Mouse (Mus musculus) embryo, embryonic 11.5 days (tissue): ENCODE measurements around the gene Tekt3.

ENCODE experiments used
- DNase-seq: peaks from one replicate; pipeline ENCODE4 v3.0.0-alpha.2; 2012; ENCODE audit warnings: low read depth, low spot score

Tekt3 gene

DNA sequence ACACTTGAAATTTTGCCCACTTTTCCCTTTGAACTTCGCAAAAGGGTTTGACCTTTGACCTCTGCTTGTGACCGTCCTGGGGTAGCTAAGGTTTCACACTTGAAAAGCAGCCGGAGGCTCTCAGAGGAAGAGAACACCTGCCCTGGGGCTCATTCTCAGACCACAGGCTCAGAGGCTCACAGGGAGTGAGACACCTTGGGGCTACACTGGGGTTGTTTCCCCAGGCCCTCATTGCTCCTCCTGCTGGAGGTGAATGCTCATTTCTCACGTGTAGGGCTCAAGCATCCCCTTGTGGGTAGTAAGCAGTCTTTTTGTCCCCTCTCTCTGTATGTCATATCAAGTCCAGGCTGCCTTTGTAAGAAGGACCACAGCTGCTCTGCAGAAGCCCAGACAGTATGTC, 62.9 kb downstream of the Tekt3 start:
- no peak for DNase-seq

DNA sequence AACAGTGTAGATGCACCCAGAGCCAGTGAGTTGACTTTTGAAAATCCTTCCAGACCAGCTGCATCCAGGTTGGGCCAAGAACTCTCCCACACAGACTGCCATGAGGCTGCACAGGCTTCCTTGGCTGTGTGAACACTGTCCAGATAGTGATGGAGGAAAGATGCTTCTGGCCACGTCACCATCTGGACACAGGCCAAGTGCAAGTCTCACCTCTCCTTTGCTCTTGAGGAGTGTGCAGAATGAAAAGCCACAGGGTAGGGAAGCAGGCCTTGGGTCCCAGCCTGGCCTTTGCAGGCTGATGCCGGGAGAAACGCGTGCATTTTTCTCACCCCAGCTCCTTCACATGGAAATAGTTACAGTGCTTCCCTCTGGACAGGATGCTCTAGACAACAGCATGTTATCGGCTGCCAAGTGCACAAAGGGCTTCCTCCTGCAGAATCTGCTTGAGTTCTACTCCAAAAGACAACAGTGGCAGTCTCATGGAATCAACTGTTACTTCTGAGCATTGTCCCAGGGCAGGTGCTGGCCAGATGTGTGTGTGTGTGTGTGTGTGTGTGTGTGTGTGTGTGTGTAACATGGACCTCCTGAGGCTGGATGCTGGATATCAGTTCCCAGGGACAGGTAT, 64.5 kb downstream of the Tekt3 start:
- no peak for DNase-seq

DNA sequence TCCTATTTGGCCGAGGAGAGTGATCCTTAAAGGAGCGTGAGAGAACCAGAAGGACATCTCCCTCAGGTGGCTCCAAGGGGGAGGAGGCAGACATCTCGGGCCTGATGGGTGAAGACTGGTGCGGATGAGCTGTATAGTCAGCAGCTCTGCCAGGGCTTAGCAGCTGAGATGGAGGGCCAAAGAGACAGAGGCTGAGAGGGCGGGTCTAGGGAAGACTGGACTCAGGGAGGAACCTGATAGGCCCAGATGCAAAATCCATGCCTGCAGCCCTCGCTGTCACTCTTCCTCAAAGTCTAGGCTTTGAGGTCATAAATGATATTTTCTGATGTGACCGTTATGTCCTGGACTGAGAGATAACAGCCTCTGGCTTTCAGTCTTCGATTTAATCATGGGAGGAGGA, 65.5 kb downstream of the Tekt3 start:
- DNase-seq, result no peak

DNA sequence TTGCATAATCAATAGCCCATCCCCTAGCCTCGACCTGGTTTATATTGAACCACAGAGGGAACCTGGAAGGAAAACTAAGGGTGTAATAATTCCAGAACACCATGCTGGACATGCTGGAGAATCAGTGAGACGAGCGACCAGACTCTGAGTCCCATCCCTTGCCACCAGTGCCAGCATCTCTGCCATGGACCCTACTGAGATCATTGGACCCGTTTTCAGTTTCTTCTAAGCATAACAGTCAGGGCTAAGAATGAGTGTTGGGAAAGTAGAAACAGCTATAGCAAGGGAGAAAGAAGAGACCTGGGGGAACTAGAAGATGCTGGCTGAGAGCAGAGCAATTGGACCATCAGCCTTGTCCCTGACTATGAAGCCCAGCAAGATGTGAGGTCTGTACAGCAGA, 66.1 kb downstream of the Tekt3 start:
- no peak for DNase-seq

DNA sequence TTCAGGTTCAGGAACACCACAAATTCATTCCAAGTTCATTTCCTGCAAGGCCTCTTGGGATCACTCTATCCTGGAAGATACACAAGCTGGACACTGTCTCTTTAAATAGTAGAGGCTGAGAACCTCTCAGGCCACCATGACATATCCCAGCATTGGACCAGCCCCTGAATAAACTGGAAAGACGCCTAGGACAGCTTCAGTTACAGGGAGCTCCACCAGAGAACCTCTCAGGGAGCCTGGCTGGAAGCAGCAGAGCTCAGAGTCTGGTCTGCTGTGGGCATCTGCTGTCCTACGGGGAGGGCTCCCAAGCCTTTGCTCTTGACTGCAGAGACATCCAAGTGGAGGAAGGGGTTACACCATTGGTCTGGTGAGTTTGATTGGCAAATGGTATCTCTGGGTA, 67.3 kb downstream of the Tekt3 start, which contains the start of gene Pmp22:
Pmp22 (plus strand) TSS at position 199 of the 400 bp plus-strand sequence.
- no peak for DNase-seq

DNA sequence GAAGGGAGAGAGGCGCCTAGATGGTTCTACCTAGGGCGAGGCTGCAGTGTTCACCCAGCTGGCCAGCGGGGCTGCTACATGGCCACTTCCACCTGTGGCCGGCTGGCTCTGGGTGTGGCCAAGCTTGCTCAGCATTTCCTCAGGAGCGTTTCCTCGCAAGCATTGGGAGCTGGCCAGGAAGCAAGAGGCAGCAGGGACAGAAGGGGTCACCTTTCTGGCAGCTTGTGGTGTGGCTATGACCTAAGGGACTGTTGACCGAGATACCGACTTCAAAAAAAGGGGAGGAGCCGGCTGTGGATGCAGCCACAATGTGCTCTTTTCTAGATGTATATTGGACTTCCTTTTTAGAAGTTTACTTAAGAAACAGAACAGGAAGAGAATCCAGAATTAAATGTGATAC, 67.9 kb downstream of the Tekt3 start:
- DNase-seq, result no peak

DNA sequence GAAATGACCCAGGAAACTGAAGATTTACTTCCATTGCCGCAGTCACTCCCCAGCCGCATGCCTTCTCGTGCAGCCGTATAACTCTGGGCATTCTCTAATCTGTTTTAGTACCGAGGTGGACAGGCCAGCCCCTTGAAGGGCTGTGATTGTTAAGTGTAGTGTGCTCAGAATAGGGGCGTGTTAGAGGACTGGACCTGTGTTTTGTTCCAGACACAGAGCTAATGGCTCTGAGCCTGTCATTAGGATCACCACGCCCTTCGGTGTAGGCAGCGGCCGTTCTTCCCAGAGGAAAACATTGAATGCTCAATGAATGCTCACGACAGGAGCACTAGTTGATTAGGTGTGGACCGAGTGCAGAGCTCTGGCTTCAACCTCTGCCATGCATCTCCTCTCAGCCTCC, 68.4 kb downstream of the Tekt3 start:
- no peak for DNase-seq

DNA sequence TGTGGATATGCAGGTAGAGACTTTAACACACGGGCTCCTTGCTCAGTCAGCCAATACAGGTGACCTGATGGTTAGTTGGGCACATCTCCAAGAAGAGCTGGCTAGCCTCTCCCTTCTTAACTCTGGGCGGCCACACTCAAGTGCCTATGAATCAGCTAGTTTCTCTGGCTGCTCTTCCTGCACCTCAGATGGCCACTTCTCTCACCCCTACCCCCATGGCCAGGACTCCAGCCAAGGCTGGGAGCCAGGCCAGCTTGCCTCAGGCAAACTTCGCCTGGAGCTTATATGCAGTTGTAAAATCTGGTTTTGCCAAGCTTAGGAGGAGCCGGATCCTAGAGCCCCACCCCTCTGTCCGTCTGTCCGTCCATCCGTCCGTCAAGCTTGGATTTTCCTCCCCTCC, 69.0 kb downstream of the Tekt3 start:
- DNase-seq, result no peak

DNA sequence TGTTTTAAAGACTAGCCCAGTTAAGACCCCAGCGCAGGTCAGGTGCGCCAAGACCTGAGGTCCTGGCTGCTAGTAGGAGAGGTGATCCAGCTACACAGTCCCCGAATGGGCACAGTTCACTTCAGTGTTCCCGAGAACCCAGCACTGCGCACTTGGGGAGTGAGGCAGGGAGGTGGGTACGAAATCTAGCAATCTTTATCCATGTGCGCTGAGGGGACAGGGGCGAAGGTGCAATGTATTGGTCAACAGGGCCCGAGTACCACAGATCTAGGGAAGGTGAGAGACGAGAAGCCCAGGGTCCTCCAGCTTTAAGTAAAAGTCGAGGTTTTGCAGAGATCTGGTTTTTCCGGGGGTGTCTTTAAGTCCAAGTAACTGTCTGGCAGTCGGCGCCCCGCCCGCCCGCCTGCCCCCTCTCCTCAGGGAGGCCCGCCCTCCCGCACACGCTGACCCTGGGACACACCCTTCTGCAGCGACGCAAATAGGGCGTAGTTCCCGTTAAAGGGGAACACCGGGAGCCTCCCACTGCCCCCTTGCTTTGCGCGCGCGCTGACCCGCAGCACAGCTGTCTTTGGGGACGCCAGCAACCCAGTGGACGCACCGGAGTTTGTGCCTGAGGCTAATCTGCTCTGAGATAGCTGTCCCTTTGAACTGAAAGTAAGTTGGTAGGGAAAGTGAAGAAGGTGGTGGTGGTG, 69.7 kb downstream of the Tekt3 start:
- no peak for DNase-seq

DNA sequence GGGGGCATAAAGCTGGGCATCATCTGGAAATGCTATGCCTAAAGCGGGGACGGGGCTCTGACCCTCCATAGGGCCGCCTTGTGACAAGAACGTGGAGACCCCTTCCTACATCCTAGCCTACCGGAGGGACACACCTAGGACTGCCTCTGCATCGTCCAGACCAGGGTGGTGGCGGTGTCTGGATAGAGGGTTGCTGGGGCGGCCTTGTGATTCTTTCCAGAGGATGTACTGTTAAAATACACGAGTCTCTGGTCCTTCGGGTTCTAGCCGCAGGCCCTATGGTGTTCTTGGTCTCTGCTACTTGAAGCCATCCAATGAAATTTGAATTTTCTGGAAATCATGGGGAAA, 70.2 kb downstream of the Tekt3 start:
- DNase-seq, result no peak

DNA sequence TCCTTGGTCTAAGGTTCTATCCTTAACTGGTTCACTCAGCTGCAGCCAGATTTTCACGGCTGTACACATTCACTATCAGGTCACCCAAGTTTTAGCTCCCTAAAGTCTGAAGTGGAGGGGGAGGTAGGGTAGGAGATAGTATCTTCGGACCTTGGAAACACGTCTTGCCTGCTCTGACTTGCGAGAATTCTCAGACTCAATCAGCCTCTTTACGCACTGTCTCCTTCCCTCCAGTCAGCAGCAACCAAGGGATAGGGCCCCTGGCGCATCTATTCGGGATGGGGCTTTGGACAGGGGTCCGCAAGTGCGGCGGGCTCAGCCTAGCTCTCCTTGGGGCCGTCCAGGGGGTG, 70.7 kb downstream of the Tekt3 start:
- DNase-seq, result no peak

DNA sequence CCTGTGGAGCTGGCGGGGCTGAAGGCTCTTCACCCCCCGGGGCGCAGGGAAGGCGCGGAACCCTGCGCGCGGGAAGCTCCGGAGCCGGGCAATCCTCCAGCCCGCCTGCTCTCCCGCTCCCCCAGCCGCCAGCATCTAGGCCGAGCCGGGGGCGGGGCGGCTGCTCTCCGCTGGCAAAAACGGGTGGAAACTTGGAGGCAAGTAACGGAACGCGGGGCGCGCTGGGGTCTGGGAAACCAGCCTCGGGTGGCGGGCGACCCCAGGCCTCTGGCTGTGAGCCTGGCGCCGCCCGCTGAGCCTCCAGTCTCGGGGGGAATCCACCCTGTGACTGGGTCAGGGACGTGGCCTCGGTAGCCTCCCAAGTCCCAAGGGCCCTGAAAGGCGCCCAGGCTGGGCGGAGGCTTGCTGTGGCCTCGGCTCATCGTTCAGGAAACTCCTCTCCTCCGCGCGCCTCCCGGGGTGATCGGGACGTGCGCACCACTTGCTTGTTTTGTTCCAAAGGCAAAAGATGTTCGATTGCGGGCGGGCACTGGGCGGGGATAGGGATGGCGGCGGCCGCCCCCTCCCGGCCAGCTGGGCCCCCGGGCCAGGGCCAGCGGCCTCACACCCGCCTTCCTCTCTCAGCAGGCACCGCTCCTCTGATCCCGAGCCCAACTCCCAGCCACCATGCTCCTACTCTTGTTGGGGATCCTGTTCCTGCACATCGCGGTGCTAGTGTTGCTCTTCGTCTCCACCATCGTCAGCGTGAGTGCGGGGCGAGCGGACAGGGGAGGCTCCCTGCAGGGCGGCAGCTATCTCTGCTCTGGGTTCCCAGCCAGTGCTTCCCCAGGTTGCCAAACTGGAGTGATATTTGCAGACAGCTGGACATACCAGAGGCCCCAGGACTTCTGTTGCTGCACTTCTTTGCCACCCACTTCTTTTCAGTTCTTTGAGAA, 71.3 kb downstream of the Tekt3 start:
- DNase-seq, result no peak

DNA sequence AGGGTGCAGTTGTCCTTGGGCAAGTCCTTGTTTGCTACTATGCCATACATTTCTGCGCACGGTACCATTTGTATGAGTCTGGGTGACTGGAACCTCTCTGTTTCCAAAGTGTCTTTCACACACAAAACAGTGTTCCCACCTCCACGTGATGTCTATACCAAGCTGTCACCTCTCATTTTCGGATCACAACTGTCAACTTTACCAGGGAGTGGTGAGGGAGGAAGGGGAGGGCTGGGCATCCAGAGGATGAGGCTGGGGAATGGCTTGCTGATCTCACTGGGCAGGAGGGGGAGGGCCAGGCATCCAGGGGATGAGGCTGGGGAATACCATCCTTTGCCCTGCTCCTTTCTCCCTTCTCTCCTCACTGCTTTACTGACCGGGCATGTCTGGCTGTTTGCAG, 72.6 kb downstream of the Tekt3 start:
- no peak for DNase-seq

DNA sequence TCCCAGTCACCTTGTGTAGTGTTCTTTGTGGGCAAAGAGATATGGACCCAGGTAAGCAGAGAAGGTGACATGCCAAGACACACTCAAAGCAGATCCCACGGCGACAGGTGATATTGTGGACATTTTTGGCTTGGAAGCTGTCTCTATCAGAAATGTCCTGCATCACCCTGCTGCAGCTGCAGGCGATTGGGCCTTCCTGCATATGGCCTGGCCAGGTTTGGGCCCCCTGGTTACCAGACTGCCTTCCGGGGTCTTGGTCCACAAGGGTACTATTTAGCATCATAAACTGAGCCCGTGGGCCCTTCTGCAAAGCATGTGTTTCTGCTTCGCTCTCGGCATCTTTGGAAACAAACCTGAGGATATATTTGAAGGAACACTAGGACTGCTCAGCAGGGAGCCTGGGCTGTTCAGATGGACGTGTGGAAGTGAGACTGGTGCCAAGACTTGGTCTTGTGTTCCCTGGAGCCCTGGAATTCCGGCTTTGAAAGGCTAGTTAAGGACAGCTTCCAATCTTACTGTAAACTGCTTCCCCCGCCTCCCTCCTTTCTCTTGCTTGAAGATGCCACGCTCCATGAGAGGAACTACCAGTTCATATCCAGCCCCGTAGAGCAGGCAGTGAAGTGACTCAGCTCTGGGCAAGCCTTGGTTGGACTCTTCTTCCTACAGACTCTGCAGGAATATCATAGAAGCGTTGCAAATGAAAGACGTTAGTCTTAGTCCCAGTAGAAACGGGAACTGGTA, 73.5 kb downstream of the Tekt3 start:
- no peak for DNase-seq

DNA sequence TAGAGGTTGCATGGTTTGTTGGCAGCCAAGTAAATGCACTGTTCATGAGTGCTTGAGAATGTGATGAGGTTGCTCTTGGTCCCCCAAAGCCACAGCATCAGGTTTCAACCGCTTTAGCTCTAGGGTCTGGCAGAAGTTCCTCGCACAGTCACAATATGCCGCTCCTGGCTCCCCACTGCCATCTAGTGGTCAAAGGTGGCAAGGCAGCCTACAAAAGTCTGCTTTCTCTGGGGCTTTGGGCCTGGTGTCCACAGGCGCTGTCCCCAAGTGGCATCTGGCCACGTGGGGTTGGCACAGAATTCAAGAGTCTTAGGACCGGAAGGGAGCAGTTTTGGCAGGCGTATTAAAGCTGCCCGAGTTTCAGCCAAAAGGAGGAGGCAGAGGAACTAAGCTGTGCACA, 74.2 kb downstream of the Tekt3 start:
- DNase-seq, result peak; percentile 79

DNA sequence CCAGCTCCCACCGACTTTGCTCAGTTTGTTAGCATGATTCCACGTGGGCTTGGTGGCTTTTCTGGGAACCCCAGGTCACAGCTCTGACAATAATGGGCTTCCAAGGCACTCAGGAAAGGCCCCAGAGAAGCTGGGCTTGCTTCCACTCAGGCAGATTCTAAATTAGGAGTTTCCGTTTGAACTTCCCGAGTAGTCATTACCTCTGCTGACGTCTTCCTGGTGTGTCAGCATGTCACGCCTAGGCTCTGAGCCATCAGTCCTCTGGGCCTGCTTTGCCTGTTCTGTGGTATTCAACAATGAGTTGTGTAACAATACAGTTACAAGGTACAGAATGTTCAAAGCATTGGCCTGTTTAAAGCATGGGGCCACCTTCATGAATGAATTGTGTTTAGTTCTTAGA, 74.8 kb downstream of the Tekt3 start:
- no peak for DNase-seq

DNA sequence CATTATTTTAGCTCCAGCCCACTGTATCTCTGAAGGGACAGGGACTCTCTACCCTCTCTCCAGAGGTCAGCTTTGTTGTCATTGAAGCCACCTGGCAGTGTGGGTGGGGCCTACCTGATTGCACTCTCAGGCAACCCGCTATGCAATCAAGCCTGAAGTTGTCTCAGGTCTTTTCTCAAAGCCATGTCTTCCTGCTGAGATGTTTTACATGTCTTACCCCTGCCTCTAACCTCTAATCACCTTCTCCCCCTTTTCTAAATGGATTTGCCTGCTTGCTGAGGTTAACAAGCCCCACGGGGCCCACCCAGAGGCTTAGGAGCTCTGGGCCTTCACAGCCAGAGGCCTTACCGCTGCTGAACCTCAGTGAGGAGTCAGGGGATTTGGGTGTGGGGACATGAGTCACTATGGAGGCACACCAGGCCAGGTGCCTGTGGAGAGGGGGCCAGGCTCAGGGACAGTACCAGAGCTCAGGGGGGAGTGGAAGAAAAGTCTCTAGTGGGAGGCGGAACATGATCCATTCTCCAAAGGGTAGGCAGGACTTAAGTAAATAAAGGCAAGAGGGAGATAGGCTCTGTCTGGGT, 75.5 kb downstream of the Tekt3 start:
- DNase-seq, result no peak

DNA sequence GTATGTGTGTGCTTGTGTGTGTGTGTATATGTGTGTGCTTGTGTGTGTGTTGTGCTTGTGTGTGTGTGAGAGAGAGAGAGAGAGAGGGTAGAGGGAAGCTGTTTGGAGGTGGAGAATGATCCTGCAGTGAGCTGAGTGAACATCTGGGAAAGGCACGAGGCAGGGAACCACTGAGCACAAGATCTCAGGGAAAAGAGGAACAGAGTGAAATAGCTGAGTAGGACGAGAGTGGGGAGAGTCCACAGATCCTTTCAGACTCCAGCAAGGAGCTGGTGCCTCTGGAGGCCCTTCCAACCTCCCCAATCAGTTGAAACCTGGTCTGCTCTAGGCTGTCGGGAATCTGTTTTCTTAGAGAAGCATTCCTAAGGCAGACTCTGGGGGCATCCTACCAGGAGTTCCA, 77.3 kb downstream of the Tekt3 start:
- no peak for DNase-seq

DNA sequence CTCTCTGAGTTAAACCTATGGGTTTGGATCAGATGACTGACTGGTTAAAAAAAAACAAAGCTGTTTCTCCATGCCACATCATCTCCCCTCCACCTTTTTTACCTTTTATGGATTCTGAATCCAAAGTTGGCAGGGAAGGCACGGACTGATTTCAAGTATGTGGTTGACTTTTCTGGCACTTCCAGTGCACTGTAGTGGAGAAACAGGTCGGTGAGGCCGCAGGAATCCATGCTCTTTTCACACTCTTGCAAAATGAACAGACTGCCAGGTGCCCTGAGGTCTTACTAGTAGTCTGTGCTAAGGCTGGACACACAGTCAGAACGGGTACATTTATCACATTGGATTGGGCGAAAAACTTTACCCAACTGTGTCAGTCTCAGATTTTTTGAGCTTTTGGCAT, 80.9 kb downstream of the Tekt3 start:
- no peak for DNase-seq

DNA sequence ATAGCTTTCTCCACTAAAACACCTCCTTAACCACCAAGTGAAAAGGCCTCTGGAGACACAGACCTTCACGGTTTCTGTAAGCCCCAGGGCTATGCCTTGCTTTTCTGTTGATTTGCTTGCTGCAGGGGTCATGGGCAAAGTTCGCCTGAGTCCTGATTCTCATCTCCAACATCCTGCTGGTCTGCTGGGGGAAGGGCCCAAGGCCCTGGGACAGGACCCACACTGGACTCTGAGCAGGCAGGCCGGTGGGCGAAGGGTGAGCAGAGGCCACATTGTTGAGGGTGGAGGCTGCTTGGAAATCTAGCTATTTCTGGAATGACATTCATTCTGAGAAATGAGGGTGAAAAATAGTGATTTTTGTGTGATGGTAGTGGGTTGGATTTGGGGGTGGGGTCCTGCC, 81.4 kb downstream of the Tekt3 start:
- DNase-seq, result no peak

DNA sequence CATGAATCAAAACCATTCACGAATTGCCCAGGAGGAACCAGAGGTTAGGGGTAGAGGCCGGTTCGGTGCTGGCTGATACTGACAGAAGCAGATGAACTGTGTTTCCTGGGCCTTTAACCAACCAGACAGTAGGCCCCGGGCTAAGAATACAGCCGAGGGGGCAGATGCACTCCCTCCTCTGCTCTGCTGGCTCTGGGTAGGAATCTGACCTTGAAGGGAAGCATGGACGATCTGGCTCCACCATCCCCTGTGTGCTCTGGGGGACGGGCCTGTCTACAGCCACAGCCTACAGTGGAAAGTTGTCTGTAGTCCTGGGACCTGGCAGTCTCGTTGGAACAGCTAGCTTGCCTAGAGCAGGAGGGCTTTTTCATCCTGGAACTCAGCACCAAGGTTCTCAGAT, 82.0 kb downstream of the Tekt3 start:
- DNase-seq, result no peak
